Mouse (Mus musculus): ENCODE data around the gene Ehd1.

Ehd1 gene

GRCm38 (mm10) chr19:6260946-6261345, 15.6 kb upstream of the Ehd1 start:
- DNase-seq (ENCODE audit: low read depth, low spot score) = no peak

- no peak for DNase-seq (ENCODE audit: low read depth, low spot score)
Measured at GRCm38 (mm10) chr19:6261379-6261778, 15.1 kb upstream of the Ehd1 start.

- peak; percentile 89 for DNase-seq (ENCODE audit: low read depth, low spot score)
Measured at GRCm38 (mm10) chr19:6262222-6262621, 14.3 kb upstream of the Ehd1 start.

GRCm38 (mm10) chr19:6262839-6263433, 13.6 kb upstream of the Ehd1 start:
- DNase-seq (ENCODE audit: low read depth, low spot score) = no peak

GRCm38 (mm10) chr19:6264200-6264599, 12.3 kb upstream of the Ehd1 start:
- DNase-seq (ENCODE audit: low read depth, low spot score) = no peak

GRCm38 (mm10) chr19:6264945-6265344, 11.6 kb upstream of the Ehd1 start:
- DNase-seq (ENCODE audit: low read depth, low spot score) = no peak

- DNase-seq (ENCODE audit: low read depth, low spot score) = no peak
Measured at GRCm38 (mm10) chr19:6265727-6266182, 10.8 kb upstream of the Ehd1 start.

GRCm38 (mm10) chr19:6267306-6268169, 9.0 kb upstream of the Ehd1 start:
- DNase-seq (ENCODE audit: low read depth, low spot score) = no peak

- peak; percentile 95 for DNase-seq (ENCODE audit: low read depth, low spot score)
Measured at GRCm38 (mm10) chr19:6268170-6268528, 8.4 kb upstream of the Ehd1 start.

GRCm38 (mm10) chr19:6268670-6269132, 7.8 kb upstream of the Ehd1 start:
- DNase-seq (ENCODE audit: low read depth, low spot score) = no peak

- peak; percentile 92 for DNase-seq (ENCODE audit: low read depth, low spot score)
Measured at GRCm38 (mm10) chr19:6269798-6270475, 6.6 kb upstream of the Ehd1 start.

GRCm38 (mm10) chr19:6270661-6271060, 5.9 kb upstream of the Ehd1 start:
- no peak for DNase-seq (ENCODE audit: low read depth, low spot score)

- DNase-seq (ENCODE audit: low read depth, low spot score) = no peak
Measured at GRCm38 (mm10) chr19:6271206-6271605, 5.3 kb upstream of the Ehd1 start.

- DNase-seq (ENCODE audit: low read depth, low spot score) = no peak
Measured at GRCm38 (mm10) chr19:6272053-6272452, 4.5 kb upstream of the Ehd1 start.

GRCm38 (mm10) chr19:6272738-6273137, 3.8 kb upstream of the Ehd1 start:
- no peak for DNase-seq (ENCODE audit: low read depth, low spot score)

- no peak for DNase-seq (ENCODE audit: low read depth, low spot score)
Measured at GRCm38 (mm10) chr19:6273592-6273991, 2.9 kb upstream of the Ehd1 start.

GRCm38 (mm10) chr19:6273998-6274608, 2.4 kb upstream of the Ehd1 start:
- DNase-seq (ENCODE audit: low read depth, low spot score) = no peak

GRCm38 (mm10) chr19:6275740-6276389, 660 bp upstream of the Ehd1 start:
- no peak for DNase-seq (ENCODE audit: low read depth, low spot score)

GRCm38 (mm10) chr19:6277661-6278438, 1.3 kb downstream of the Ehd1 start:
- DNase-seq (ENCODE audit: low read depth, low spot score) = peak; percentile 99

GRCm38 (mm10) chr19:6278439-6279073, 2.0 kb downstream of the Ehd1 start:
- DNase-seq (ENCODE audit: low read depth, low spot score) = no peak
